Mouse (Mus musculus): Measurements from ENCODE around the gene Smyd3.

DNA sequence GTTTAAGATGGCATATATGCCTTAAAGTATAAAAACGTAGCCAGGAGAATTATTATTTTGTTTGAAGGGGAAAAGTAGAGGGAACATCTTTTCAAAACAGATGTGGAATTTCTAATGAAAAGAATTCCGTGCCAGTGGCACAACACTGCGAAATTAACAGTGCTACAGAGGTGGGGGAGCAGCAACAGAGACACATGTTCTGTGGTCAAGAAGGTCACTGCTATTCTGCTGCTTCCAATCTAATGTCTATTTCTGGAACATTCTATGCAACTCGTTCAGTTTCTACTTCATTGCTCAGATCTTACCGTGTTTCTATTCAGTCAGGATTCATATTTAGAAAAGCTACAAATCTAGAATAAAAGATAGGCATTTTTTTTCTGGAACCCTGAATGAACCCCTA, 117.0 kb downstream of the Smyd3 start:
- TF ChIP-seq POLR2A (IDR thresholded peaks at IDR 0.05; ENCODE audit: control insufficient read depth, extremely low read depth, insufficient read depth, low read length, poor library complexity) (no peak), CTCF (IDR thresholded peaks at IDR 0.05; ENCODE audit: borderline replicate concordance, control insufficient read depth, extremely low read depth, insufficient read depth, low read length, poor library complexity) (no peak)

All from thymus, adult 2 months (tissue).